Mouse (Mus musculus) G1E (cell line): Measurements from ENCODE around the gene Klk1b1.

ENCODE experiments used
- CTCF ChIP-seq: IDR thresholded peaks from 2 replicates; pipeline ENCODE4 v1.5.1; 2012; ENCODE audit warnings: low read depth, low read length, inconsistent platforms, mixed read lengths
- GATA2 ChIP-seq: IDR thresholded peaks from 2 replicates; pipeline ENCODE4 v1.6.1; 2012; ENCODE audit warnings: low read depth, low read length, inconsistent platforms, borderline replicate concordance

DNA sequence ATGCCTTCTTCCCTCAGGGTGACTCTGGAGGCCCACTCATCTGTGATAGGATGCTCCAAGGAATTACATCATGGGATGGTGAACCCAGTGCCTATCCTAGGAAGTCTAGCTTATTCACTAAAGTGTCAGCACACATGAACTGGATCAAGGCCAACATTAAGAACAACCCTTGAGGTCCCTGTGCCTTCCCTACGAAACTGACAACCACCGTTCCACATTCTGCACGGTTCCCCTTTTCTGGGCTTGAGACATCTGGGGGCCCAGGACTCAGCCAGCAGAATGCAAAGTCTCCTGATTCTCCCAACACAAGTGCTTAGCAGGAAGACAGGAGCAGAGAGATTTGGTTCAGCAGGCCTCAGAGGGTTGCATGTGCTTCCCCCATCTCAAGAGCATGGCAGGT is 46.0 kb upstream of the Klk1b1 start:
- TF ChIP-seq CTCF (no peak), GATA2 (no peak)
